In the genomic region with DNA sequence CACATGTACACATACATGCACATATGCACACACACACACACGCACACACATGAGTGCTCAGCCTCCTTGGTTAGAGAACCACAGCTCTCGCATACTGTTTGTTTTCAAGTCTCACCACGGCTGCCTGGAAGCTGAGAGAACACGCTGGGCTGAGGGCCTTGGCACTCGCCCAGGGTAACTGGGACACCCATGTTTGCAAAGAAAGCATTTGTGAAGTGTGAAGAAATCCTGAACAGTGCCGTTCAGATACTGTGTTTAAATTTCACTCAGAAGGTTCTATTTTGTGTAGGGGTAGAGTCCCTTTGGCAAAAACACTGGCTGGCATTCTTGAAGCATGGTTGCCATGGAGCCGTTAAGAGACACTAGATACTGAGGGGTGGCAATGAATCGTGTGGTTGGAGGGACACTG, we compare ENCODE assay signal across 8 mouse cellular contexts.
DNase-seq lines count a peak whose midpoint lies in the region; ATAC-seq and TF ChIP-seq lines count a peak whose summit lies in the region.

No protein-coding gene starts in this region.

- WGBS in forebrain, embryonic 13.5 days: 30% methylated on average over 8 of the region's 8 CpGs
- WGBS in forebrain, embryonic 12.5 days: 52% methylated on average over 8 of the region's 8 CpGs
- WGBS in forebrain, postnatal 0 days: 13% methylated on average over 8 of the region's 8 CpGs

- no peak for TF ChIP-seq CTCF in forebrain, postnatal 0 days (IDR thresholded peaks at IDR 0.05; ENCODE audit: low read depth)

- no peaks in the 10 kb centered on the region for H3K9me3 ChIP-seq in forebrain, embryonic 13.5 days (replicated peaks)
- H3K9me3 ChIP-seq in forebrain, embryonic 12.5 days: no peaks in the 10 kb centered on the region
- no peaks in the 10 kb centered on the region for H3K9me3 ChIP-seq in forebrain, postnatal 0 days (ENCODE audit: low read length)

- peaks cover 19% of the 10 kb centered on the region for H3K27me3 ChIP-seq in forebrain, embryonic 13.5 days
- H3K27me3 ChIP-seq in forebrain, embryonic 12.5 days: peaks cover 5% of the 10 kb centered on the region; the same call in 1 of the 2 replicates
- peaks cover 14% of the 10 kb centered on the region for H3K27me3 ChIP-seq in forebrain, postnatal 0 days (ENCODE audit: insufficient read depth, low read length)

- no peak overlapping the region for H3K9ac ChIP-seq in forebrain, embryonic 13.5 days
- H3K9ac ChIP-seq in forebrain, embryonic 12.5 days: no peak overlapping the region
- H3K9ac ChIP-seq in forebrain, postnatal 0 days: no peak overlapping the region

- H3K36me3 ChIP-seq in forebrain, embryonic 13.5 days (ENCODE audit: poor library complexity, severe bottlenecking): no peaks in the 10 kb centered on the region
- no peaks in the 10 kb centered on the region for H3K36me3 ChIP-seq in forebrain, embryonic 12.5 days (replicated peaks)
- H3K36me3 ChIP-seq in forebrain, postnatal 0 days (ENCODE audit: insufficient read depth): no peaks in the 10 kb centered on the region

- peak overlapping the region; percentile 15; the same call in 1 of the 2 replicates for H3K27ac ChIP-seq in forebrain, embryonic 13.5 days
- no peak overlapping the region for H3K27ac ChIP-seq in forebrain, embryonic 12.5 days
- no peak overlapping the region for H3K27ac ChIP-seq in forebrain, postnatal 0 days (ENCODE audit: low read depth, low read length)

- peak; percentile 89 for DNase-seq in forebrain, postnatal 0 days
- DNase-seq in layer of hippocampus, postnatal 10 days (ENCODE audit: low spot score in 2 of 2): peak; percentile 65 to 76
- DNase-seq in lung, postnatal 4 days: peak; percentile 58 to 85
- no peak for DNase-seq in adrenal gland, postnatal 4 days (ENCODE audit: low spot score in 2 of 2)
- DNase-seq in kidney, postnatal 25 days: no peak
- no peak for DNase-seq in spleen, postnatal 14 days (ENCODE audit: low spot score in 2 of 2)

- H3K4me1 ChIP-seq in forebrain, embryonic 13.5 days: peaks cover 35% of the 10 kb centered on the region
- peaks cover 28% of the 10 kb centered on the region for H3K4me1 ChIP-seq in forebrain, embryonic 12.5 days
- H3K4me1 ChIP-seq in forebrain, postnatal 0 days (ENCODE audit: insufficient read depth): peaks cover 26% of the 10 kb centered on the region

- H3K4me3 ChIP-seq in forebrain, embryonic 13.5 days: no peak overlapping the region
- H3K4me3 ChIP-seq in forebrain, embryonic 12.5 days (replicated peaks): no peak overlapping the region
- H3K4me3 ChIP-seq in forebrain, postnatal 0 days (ENCODE audit: low read depth, low read length): no peak overlapping the region

- no peak overlapping the region for H3K4me2 ChIP-seq in forebrain, embryonic 13.5 days
- H3K4me2 ChIP-seq in forebrain, embryonic 12.5 days: no peak overlapping the region
- no peak overlapping the region for H3K4me2 ChIP-seq in forebrain, postnatal 0 days (ENCODE audit: low read depth)

- peak; percentile 79 for ATAC-seq in forebrain, embryonic 13.5 days
- no peak for ATAC-seq in forebrain, embryonic 12.5 days (ENCODE audit: low FRiP score)
- peak; percentile 85 for ATAC-seq in forebrain, postnatal 0 days

Comparison
In these comparisons a context has a peak if more than half of its experiments do, and no peak if none do; other contexts are left out.
1. DNase-seq: peak in forebrain, postnatal 0 days (single experiment), layer of hippocampus, postnatal 10 days (2 of 2) and lung, postnatal 4 days (2 of 2); none in adrenal gland, postnatal 4 days (0 of 2), kidney, postnatal 25 days (0 of 2) and spleen, postnatal 14 days (0 of 2).